Mouse (Mus musculus): ENCODE measurements around the gene Lamtor4. TPM values are rescaled to one million over a fixed set of nuclear protein-coding genes. Genes with fewer than 3 reads are reported as not detected.
"Not testable (repeated sequence)": the region's sequence is repeated elsewhere in the genome, so short reads cannot be mapped to it uniquely, and the experiment has no call there.

Gene Lamtor4
- 69.6 and 73.5 TPM in 2 replicates for polyA plus RNA-seq (2015; fragmentation: Nextera tagmentation; extraction: Ambion mirVana)

DNA sequence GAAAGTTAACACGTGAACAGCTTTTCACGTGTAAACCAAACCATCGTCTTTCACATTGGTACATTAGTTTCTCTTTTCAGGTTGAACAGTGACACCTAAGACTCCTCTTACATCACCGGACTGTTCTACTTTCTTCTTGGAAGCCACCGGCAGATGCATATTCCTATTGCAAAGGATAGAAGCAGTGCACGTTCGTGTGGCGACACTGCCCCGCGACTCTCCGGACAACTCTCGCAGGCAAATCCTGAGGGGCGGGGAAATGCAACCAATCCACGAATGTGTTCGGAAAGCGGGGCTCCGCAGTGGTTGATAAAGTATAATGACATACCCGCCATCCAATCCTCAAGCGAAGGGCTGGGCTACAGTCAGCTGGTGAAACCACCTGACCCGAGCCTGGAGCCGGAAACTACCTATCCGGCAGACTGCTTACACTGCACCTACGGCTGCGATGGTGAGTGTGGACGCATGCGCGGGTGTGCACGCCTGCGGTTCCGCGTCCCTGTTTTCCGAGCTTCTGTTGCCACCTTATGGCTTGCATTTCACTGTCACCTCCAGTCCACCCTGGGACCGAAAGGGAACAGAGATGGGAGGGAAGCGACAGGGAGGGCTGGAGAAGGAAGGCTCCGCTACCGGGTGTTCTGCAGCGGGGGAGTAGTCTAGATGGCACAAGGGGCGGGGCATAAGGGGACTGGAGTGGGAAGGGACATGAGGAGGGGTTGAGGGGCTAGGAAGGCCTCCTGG is at the start of gene Lamtor4:
TSS of gene Lamtor4 (plus strand) at position 130 of the 741 bp plus-strand sequence.
- 0 out of 2 replicates have a peak, but pooled peaks cover 3% of the 10 kb centered on the region for H3K9me3 ChIP-seq
- peak within 1 kb of the TSS; percentile 84 for H3K4me2 ChIP-seq
- peaks cover 35% of the 10 kb centered on the region for H3K36me3 ChIP-seq
- H3K9ac ChIP-seq = peak within 1 kb of the TSS; percentile 62
- H3K4me3 ChIP-seq = peak within 1 kb of the TSS; percentile 79
- no peaks in the 10 kb centered on the region for H3K27me3 ChIP-seq
- WGBS = under 1% methylated on average over 38 of the region's 38 CpGs
- H3K4me1 ChIP-seq = peaks cover 21% of the 10 kb centered on the region
- ATAC-seq (ENCODE audit: insufficient number of reproducible peaks, low FRiP score, low TSS enrichment, low read depth) = peak; percentile 98
- H3K27ac ChIP-seq = peak within 1 kb of the TSS; percentile 85

DNA sequence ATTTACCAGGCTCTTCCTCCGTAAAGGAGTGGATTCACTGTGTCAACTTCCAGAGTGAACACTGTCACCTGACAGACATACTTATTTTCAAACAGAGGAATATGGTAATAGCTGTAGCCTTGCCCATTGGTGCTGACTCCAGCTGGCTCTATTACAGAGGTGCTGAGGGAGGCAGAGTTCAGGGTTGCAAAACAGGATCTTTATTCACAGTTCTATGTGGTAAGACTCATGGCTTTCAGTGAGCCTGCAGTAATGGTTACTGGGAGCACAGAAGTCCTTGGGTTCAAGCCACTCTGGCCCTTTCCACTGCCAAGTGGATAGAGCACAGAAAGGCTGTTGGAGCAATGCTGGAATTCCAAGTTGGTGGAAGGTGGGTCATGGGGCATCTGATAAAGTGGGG is 48.0 kb upstream of the Lamtor4 start:
- H3K4me2 ChIP-seq = no peak overlapping the region
- H3K27ac ChIP-seq = no peak overlapping the region
- H3K4me3 ChIP-seq = no peak overlapping the region
- no peaks in the 10 kb centered on the region for H3K36me3 ChIP-seq
- H3K9me3 ChIP-seq = no peaks in the 10 kb centered on the region
- no peaks in the 10 kb centered on the region for H3K27me3 ChIP-seq
- no peak for ATAC-seq (ENCODE audit: insufficient number of reproducible peaks, low FRiP score, low TSS enrichment, low read depth)
- WGBS = 86% methylated on average over 1 of the region's 1 CpGs
- H3K4me1 ChIP-seq = no peaks in the 10 kb centered on the region
- no peak overlapping the region for H3K9ac ChIP-seq

DNA sequence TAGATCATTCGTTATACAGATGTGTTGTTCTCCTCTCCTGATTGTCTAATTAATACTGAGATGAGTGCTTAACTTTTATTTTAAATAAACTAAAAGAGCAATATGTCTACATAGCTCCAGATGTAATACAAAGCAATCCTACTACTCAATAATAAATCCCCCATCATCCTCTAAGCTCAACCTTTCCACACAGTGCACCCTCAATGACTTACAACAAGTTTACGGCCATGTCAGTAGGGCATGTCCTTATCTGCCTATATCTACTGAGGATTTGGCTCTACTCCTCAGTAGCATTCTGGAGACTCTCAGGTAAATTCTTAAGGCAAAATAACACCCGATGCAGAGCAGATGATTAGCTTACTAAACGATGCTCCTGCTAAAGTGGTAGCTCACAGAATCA is 47.4 kb upstream of the Lamtor4 start:
- WGBS = 85% methylated on average over 4 of the region's 4 CpGs
- H3K4me2 ChIP-seq = no peak overlapping the region
- no peaks in the 10 kb centered on the region for H3K4me1 ChIP-seq
- H3K9me3 ChIP-seq = no peaks in the 10 kb centered on the region
- no peaks in the 10 kb centered on the region for H3K27me3 ChIP-seq
- no peak overlapping the region for H3K27ac ChIP-seq
- H3K9ac ChIP-seq = no peak overlapping the region
- H3K36me3 ChIP-seq = no peaks in the 10 kb centered on the region
- H3K4me3 ChIP-seq = no peak overlapping the region
- ATAC-seq (ENCODE audit: insufficient number of reproducible peaks, low FRiP score, low TSS enrichment, low read depth) = no peak

DNA sequence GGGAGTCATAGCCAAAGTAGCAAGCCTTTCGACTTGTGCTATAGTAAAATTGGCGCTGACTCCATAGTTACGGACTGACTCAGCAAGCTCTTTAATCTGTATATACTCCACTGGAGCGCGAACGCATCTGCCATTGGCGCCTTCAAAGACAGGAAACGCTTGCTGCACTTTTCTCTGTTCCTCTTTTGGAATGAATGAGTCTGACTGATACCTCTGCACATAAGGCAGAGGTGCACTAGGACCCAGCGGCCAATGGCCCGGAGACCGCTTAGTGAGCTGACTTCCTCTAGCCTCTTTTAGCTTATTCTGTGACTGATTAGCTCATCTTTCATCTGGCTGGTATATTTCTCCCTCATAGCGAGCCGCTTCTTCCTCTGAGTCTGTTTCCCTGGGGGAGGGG is 38.6 kb upstream of the Lamtor4 start:
- not testable (repeated sequence) for H3K9ac ChIP-seq; H3K4me2 ChIP-seq; H3K4me1 ChIP-seq; H3K4me3 ChIP-seq; H3K27ac ChIP-seq; ATAC-seq (ENCODE audit: insufficient number of reproducible peaks, low FRiP score, low TSS enrichment, low read depth); H3K36me3 ChIP-seq; H3K27me3 ChIP-seq; H3K9me3 ChIP-seq
- WGBS = 93% methylated on average over 13 of the region's 13 CpGs

DNA sequence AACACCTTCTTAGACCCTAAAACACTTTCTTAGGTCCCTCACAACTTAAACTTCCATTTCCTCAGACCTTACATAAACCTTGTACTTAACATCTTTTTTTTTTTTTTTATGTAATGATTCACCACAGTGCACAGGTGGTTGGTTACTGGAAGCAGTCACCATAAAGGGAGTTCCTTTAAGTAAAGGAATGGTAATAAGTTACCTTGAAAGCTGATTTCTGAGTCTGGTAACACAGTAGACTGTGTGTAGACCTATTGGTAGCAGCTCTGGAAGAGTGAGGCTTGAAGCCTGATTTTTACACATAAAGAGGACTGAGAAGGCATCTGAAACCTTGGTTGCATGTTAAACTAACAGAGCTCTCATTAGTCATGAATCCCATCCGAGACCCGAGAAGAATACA is 35.4 kb upstream of the Lamtor4 start:
- ATAC-seq (ENCODE audit: insufficient number of reproducible peaks, low FRiP score, low TSS enrichment, low read depth) = no peak
- WGBS = 59% methylated on average over 2 of the region's 2 CpGs

DNA sequence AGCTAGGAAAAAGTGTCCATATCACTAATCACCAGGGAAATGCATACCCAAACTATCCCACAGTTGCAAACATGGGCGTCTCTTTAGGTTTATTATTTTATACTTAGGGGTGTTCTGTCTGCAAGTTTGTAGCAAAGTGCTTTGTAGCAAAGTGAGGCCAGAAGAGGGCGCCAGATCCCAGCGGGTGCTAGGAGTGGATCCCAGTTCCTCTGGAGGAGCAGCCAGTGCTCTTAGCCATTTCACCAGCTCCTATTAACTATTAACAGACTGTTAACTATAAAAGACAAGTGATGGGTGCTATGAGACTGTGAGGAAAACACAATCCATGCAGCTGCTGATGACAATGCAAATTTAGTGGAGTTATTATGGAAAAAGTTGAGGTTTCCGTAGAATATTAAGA is 33.2 kb upstream of the Lamtor4 start:
- Histone ChIP-seq H3K27me3 (no peaks in the 10 kb centered on the region), H3K4me3 (no peak overlapping the region), H3K9me3 (peaks cover 1% of the 10 kb centered on the region; the same call in 1 of the 2 replicates), H3K4me1 (no peaks in the 10 kb centered on the region), H3K4me2 (no peak overlapping the region), H3K27ac (no peak overlapping the region), H3K36me3 (no peaks in the 10 kb centered on the region), H3K9ac (no peak overlapping the region)
- 21% methylated on average over 4 of the region's 4 CpGs for WGBS
- ATAC-seq (ENCODE audit: insufficient number of reproducible peaks, low FRiP score, low TSS enrichment, low read depth) = no peak

More for the DNA sequence above, 35.4 kb upstream of the Lamtor4 start:
- Histone ChIP-seq H3K4me3 (no peak overlapping the region), H3K4me1 (no peaks in the 10 kb centered on the region), H3K36me3 (no peaks in the 10 kb centered on the region), H3K4me2 (no peak overlapping the region), H3K9ac (no peak overlapping the region), H3K27ac (no peak overlapping the region), H3K9me3 (peaks cover 10% of the 10 kb centered on the region; the same call in 1 of the 2 replicates), H3K27me3 (no peaks in the 10 kb centered on the region)

DNA sequence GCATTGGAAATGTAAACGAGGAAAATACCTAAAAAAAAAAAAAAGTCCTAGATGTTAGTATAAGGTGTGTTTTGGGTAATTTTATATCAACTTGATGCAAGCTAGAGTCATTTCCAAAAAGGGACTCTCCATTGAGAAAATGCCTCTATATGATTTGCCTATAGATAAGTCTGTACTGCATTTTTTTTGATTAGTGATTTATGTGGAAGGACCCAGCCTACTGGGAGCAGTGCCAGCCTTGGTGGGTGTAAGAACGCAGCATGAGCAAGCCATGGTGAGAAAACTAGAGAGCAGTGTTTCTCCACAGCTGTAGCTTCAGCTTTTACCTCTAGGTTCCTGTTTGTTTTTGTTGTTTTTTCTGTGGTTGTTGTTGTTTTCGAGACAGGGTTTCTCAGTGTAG is 32.0 kb upstream of the Lamtor4 start:
- no peak for ATAC-seq (ENCODE audit: insufficient number of reproducible peaks, low FRiP score, low TSS enrichment, low read depth)
- Histone ChIP-seq H3K4me1 (no peaks in the 10 kb centered on the region), H3K4me2 (no peak overlapping the region), H3K9ac (no peak overlapping the region), H3K36me3 (no peaks in the 10 kb centered on the region), H3K27ac (no peak overlapping the region), H3K27me3 (no peaks in the 10 kb centered on the region), H3K4me3 (no peak overlapping the region), H3K9me3 (no peaks in the 10 kb centered on the region)
- WGBS = 50% methylated on average over 3 of the region's 3 CpGs

DNA sequence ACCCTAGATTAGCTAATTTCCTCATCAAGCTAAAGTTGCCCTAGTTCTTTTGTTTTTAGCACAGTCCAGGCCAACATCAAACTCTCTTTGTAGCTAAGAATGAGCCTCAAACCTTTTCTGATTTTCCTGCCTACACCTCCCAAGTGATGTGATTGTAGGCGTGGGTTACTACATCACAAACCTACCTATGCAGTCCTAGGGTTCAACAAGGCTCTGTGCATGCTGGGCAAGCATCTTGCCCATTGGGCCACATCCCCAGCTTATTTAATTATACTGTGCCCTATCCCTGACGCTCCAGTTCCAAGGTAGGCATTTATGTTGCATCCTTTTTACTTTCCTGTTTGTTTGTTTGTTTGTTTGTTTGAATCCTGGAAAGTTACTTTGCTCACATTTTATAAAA is 29.6 kb upstream of the Lamtor4 start, which contains the start of gene Nxpe5:
TSS of gene Nxpe5 (plus strand) at position 199 of the 400 bp plus-strand sequence.
- Histone ChIP-seq H3K27me3 (no peaks in the 10 kb centered on the region), H3K27ac (no peak within 1 kb of the TSS), H3K9ac (no peak within 1 kb of the TSS), H3K4me1 (no peaks in the 10 kb centered on the region), H3K36me3 (no peaks in the 10 kb centered on the region), H3K4me3 (no peak within 1 kb of the TSS), H3K4me2 (no peak within 1 kb of the TSS), H3K9me3 (no peaks in the 10 kb centered on the region)
- WGBS = 59% methylated on average over 2 of the region's 2 CpGs
- ATAC-seq (ENCODE audit: insufficient number of reproducible peaks, low FRiP score, low TSS enrichment, low read depth) = no peak

DNA sequence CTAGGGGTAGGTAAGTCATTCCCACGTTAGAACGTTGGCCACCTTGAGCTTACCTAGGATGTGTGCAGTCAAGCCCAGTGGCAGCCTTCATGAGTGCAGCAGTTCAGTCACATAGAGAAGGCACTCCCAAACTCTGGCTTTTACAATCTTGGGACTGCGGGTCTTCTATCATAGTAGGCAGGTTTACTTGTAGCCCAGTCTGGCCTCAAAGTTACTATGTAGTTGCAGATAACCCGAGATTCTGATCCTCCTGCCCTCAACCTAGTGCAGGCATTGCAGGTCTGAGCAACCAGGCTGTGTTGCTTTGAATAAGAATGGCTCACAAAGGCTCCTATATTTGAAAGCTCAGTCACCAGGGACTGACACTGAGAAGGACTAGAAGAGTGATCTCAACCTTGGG is 28.8 kb upstream of the Lamtor4 start:
- no peak for ATAC-seq (ENCODE audit: insufficient number of reproducible peaks, low FRiP score, low TSS enrichment, low read depth)
- no peaks in the 10 kb centered on the region for H3K36me3 ChIP-seq
- H3K9me3 ChIP-seq = no peaks in the 10 kb centered on the region
- 69% methylated on average over 4 of the region's 4 CpGs for WGBS
- no peaks in the 10 kb centered on the region for H3K27me3 ChIP-seq
- no peak overlapping the region for H3K4me3 ChIP-seq
- H3K27ac ChIP-seq = no peak overlapping the region
- H3K4me1 ChIP-seq = no peaks in the 10 kb centered on the region
- no peak overlapping the region for H3K4me2 ChIP-seq
- H3K9ac ChIP-seq = no peak overlapping the region

DNA sequence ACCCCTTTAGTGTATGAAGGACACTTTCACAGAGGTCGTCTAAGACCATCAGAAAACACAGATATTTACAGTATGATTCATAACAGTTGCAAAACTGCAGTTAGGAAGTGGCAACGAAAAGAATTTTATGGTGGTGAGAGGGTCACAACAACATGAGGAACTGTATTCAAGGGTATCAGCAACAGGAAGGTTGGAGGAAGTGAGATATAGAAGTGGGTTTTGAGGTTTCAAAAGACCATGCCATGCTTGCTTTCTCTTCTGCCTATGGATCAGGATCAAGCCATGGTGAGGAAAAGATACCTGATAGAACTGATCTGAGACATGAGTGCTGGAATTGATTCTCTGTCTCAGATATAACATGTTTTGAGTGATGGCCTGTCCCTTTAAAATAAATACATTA is 27.9 kb upstream of the Lamtor4 start:
- H3K27me3 ChIP-seq = no peaks in the 10 kb centered on the region
- 66% methylated on average over 2 of the region's 2 CpGs for WGBS
- no peaks in the 10 kb centered on the region for H3K36me3 ChIP-seq
- H3K4me3 ChIP-seq = no peak overlapping the region
- H3K9ac ChIP-seq = no peak overlapping the region
- no peak overlapping the region for H3K4me2 ChIP-seq
- ATAC-seq (ENCODE audit: insufficient number of reproducible peaks, low FRiP score, low TSS enrichment, low read depth) = no peak
- no peaks in the 10 kb centered on the region for H3K9me3 ChIP-seq
- H3K27ac ChIP-seq = no peak overlapping the region
- no peaks in the 10 kb centered on the region for H3K4me1 ChIP-seq

DNA sequence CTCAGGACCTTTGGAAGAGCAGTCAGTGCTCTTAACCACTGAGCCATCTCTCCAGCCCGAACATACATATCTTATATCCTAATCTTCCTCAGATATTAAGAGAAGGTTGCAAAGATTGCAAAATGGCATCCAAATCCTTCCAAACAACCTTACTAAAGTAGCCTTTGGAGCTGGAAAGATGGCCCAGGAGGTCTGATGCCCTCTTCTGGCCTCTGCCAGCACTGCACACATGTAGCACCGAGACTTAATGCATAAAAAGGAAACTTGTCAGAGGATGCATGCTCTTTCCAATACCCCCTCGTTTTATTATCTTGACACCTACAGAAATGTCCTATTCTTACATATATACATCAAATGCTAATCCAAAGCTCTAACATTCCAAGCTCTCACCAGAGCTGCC is 27.3 kb upstream of the Lamtor4 start:
- H3K9me3 ChIP-seq = no peaks in the 10 kb centered on the region
- H3K9ac ChIP-seq = no peak overlapping the region
- no peak for ATAC-seq (ENCODE audit: insufficient number of reproducible peaks, low FRiP score, low TSS enrichment, low read depth)
- H3K4me2 ChIP-seq = no peak overlapping the region
- H3K4me3 ChIP-seq = no peak overlapping the region
- no peaks in the 10 kb centered on the region for H3K4me1 ChIP-seq
- H3K36me3 ChIP-seq = no peaks in the 10 kb centered on the region
- 57% methylated on average over 3 of the region's 3 CpGs for WGBS
- H3K27me3 ChIP-seq = no peaks in the 10 kb centered on the region
- no peak overlapping the region for H3K27ac ChIP-seq

DNA sequence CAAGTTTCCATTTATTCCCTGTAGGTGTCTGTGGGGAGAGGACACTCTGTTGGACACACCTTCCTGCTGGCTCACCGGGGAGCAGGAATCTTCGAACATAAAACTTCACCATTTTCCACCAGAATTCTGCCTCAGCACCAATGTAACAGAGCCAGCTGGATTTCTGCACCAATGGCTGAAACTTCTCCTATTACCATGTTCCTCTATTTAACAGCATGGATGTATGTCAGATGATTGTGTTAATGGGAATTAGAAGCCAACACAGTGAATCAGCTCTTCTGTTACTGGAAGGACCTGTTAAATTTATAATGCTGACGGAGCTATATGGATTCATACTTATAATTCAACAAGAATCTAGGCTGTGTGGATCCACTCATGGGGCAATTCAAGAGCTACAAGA is 25.8 kb upstream of the Lamtor4 start:
- no peaks in the 10 kb centered on the region for H3K36me3 ChIP-seq
- ATAC-seq (ENCODE audit: insufficient number of reproducible peaks, low FRiP score, low TSS enrichment, low read depth) = no peak
- WGBS = 86% methylated on average over 3 of the region's 3 CpGs
- no peak overlapping the region for H3K9ac ChIP-seq
- no peaks in the 10 kb centered on the region for H3K27me3 ChIP-seq
- no peaks in the 10 kb centered on the region for H3K4me1 ChIP-seq
- no peak overlapping the region for H3K4me3 ChIP-seq
- H3K4me2 ChIP-seq = no peak overlapping the region
- no peaks in the 10 kb centered on the region for H3K9me3 ChIP-seq
- H3K27ac ChIP-seq = no peak overlapping the region
